Mouse (Mus musculus): ENCODE measurements around the gene Pctp. TPM values are rescaled to one million over a fixed set of nuclear protein-coding genes. Genes with fewer than 3 reads are reported as not detected.

The Pctp gene
- polyA plus RNA-seq, 1 experiment = 11.4 TPM

DNA sequence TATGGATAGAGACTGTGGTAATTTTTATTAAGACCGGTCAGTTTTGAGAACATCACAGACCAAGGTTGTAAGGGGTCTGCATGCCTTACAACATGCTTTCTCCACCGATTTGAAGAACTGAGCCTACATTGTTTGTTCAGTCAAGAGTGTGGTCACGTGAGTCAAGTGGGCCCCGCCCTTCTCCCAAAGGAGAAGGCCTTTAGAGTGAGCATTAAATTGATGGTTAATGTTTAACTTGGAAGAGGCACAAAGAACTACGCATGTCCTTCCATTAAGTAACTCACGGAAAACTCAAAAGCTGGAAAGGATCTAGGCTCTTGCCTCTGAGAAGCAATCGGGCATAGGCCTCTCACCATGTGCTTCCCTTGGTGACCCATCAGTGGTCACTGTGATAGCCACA is 5.8 kb downstream of the Pctp start:
- H3K4me3 ChIP-seq (ENCODE audit: insufficient read depth, low read depth, low read length) = no peak overlapping the region
- no peak overlapping the region for H3K27ac ChIP-seq (replicated peaks; ENCODE audit: low read depth, low read length)
- H3K4me1 ChIP-seq (ENCODE audit: control insufficient read depth, insufficient read depth, insufficient read length, low read length) = no peaks in the 10 kb centered on the region

DNA sequence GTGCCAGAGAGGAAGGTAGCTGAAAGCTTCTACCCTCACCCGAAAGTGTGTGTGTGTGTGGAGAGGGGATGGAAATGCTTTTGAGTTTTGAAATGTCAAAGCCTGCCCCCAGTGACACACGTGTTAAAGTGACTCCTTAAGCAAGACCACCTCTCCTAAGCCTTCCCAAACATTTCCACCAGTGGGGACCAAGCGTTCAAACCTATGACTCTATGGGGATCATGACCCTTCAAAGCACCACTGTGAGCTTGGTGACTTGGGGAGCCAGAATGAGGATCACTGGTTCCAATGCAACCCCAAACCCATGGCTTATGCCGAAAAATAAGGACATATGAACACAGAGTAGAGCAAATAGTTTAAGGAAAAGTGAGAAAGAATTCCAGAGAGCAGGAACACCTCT is 6.3 kb downstream of the Pctp start:
- Histone ChIP-seq H3K4me1 (ENCODE audit: control insufficient read depth, insufficient read depth, insufficient read length, low read length) (no peaks in the 10 kb centered on the region), H3K27ac (replicated peaks; ENCODE audit: low read depth, low read length) (no peak overlapping the region)

DNA sequence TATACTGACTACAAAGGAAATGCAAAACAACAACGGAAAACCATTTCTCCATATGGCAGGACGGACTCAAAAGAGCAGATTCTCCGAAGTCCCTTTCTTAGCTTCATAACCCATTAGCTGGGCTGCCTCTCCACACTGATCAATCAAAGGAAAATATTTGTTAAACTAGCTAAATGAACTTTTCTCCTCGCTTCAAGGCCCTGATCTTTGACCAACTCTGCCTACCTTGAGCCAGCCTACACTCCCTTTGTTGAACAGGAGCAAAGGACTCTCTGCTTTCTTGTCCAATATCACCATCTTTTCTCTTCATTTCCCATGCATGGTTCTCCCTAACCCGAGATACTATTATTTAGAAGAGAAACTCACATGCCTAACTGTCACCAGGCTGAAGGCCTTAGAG is 7.1 kb downstream of the Pctp start:
- H3K27ac ChIP-seq (replicated peaks; ENCODE audit: low read depth, low read length) = no peak overlapping the region
- no peak overlapping the region for H3K4me3 ChIP-seq (ENCODE audit: insufficient read depth, low read depth, low read length)
- no peaks in the 10 kb centered on the region for H3K4me1 ChIP-seq (ENCODE audit: control insufficient read depth, insufficient read depth, insufficient read length, low read length)

More for the DNA sequence above, 6.3 kb downstream of the Pctp start:
- H3K4me3 ChIP-seq (ENCODE audit: insufficient read depth, low read depth, low read length) = no peak overlapping the region

DNA sequence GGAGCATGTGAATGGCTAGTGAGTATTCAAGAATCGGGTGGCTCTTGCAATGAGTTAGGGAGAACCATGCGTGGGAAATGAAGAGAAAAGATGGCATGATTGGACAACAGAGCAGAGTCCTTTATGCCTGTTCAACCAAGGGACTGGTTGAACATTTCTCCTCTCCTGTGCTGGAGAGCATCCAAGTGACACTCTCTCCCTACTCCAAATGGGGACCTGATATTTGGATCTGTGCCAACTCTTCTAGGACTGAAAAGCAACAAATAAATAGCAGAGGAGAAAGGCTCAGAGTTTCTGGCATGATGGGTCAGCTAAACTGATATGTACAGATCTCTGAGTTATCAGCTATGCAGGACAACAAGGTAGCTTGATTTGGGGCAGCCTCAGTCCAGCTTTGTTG is 8.0 kb downstream of the Pctp start:
- Histone ChIP-seq H3K27ac (replicated peaks; ENCODE audit: low read depth, low read length) (no peak overlapping the region), H3K4me1 (ENCODE audit: control insufficient read depth, insufficient read depth, insufficient read length, low read length) (no peaks in the 10 kb centered on the region), H3K4me3 (ENCODE audit: insufficient read depth, low read depth, low read length) (no peak overlapping the region)

DNA sequence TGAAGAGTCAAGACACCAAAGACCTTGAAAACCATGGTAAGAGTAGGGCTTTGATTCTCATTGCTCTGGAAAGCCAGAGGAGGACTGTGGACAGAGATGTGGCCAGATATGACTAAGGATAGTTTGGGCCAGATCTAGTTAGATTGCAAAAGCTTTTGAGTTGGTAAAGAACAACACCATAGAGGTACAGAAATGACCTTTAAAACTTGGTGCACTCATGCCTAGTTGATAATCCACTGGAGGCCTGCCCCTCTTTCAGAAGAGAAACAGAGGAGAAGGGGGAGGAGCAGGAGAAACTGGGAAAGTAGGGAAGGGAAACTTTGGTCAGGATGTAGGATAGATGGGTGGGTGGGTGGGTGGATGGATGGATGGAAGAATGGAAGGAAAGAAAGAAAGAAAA is 11.0 kb downstream of the Pctp start:
- Histone ChIP-seq H3K4me1 (ENCODE audit: control insufficient read depth, insufficient read depth, insufficient read length, low read length) (no peaks in the 10 kb centered on the region), H3K4me3 (ENCODE audit: insufficient read depth, low read depth, low read length) (no peak overlapping the region), H3K27ac (replicated peaks; ENCODE audit: low read depth, low read length) (no peak overlapping the region)

DNA sequence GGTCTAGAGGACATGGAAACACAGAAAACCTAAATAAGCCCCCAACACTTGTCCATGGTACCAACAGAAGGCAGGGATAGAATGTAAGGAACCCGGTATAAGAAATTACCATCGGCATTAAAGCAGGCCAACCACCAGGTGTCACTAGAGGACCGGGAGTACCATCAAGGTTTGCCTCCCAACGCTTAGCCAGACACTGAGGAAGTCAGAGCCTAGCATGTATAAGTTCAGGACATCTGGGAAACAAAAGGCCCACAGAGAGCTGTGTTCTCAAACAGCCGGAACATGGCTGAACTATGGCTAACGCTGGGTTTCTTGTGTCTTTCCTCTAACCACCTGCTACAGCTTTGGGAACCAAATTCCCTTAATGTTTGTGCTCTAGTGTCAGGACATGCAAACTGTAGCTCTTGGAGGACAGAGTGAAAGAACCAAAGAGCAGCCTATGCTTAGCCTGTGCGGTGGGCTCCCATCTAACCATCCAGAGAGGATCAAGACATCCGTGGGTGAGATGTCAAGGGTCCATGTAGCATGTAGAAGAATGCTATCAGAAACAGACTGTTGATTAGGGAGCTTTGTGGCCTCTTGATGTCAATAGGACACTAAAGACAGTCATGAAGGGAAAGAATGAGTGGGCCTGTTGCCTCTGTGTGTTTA is 13.6 kb downstream of the Pctp start:
- no peaks in the 10 kb centered on the region for H3K4me1 ChIP-seq (ENCODE audit: control insufficient read depth, insufficient read depth, insufficient read length, low read length)
- no peak overlapping the region for H3K27ac ChIP-seq (replicated peaks; ENCODE audit: low read depth, low read length)
- no peak overlapping the region for H3K4me3 ChIP-seq (ENCODE audit: insufficient read depth, low read depth, low read length)

DNA sequence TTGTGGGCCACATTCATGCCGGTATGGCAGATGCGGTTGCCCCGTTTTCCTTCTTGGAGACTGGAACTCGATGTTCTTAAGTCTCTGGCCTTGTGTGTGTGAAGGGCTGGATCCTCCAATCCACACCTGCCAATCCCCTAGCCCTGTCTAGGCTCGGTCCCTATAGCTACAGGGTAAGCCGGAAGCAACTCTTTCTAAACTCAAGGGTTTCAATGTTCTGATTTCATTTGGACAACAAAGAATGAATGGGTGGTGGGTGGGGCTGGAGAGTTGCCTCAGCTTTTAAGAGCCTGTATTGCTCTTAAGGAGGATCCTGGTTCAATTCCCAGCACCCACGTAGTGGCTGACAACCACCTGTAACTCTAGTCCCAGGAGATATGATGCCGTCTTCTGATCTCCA is 16.2 kb downstream of the Pctp start:
- Histone ChIP-seq H3K27ac (replicated peaks; ENCODE audit: low read depth, low read length) (no peak overlapping the region), H3K4me1 (ENCODE audit: control insufficient read depth, insufficient read depth, insufficient read length, low read length) (no peaks in the 10 kb centered on the region), H3K4me3 (ENCODE audit: insufficient read depth, low read depth, low read length) (no peak overlapping the region)

DNA sequence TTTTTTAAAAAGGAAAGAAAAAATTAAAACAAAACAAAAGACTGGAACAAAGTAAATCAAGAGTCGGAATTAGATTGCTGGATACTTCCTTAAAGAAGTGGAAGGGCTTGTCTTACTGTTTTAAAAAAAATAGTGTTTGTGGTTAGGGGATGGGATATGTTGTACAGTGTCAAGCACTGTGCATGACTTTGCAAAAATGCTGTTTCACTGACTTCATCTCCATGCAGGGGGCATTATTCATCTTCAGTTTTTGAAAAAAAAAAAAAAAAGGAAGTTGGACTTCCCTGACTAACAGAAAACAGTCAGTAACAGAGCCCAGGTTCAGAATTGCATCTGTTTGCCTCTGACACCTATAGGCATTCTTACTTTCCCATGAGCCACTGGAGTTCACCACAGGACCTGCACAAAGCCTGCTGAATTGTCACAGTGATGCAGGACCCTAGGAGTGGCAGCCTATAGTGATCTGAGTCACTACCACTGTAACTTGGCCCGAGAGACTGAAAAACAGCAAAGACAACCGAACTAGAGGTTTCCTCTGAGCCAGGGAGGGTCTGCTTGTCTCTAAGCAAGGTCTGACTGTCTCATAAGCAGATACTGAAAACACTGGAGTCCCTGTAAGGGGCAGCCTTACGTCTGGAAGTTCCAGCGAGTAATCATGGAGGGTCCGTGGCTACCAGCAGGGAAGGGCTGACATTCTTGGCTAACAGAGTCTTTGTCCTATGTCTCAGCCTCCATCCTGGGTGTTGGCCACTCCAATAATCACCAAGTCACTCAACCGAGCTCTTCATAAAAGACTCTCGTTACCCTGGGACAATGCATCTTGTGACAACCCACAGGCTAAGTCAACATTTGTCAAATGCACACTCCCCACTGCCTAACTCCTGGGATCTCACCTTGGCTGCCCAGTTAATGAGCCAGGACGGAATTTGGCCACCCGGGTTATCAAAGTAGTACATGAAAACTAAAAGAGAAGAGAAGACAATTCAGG is 17.2 kb downstream of the Pctp start:
- H3K4me3 ChIP-seq (ENCODE audit: insufficient read depth, low read depth, low read length) = no peak overlapping the region
- H3K4me1 ChIP-seq (ENCODE audit: control insufficient read depth, insufficient read depth, insufficient read length, low read length) = no peaks in the 10 kb centered on the region
- H3K27ac ChIP-seq (replicated peaks; ENCODE audit: low read depth, low read length) = no peak overlapping the region; the same call in 1 of the 2 replicates

DNA sequence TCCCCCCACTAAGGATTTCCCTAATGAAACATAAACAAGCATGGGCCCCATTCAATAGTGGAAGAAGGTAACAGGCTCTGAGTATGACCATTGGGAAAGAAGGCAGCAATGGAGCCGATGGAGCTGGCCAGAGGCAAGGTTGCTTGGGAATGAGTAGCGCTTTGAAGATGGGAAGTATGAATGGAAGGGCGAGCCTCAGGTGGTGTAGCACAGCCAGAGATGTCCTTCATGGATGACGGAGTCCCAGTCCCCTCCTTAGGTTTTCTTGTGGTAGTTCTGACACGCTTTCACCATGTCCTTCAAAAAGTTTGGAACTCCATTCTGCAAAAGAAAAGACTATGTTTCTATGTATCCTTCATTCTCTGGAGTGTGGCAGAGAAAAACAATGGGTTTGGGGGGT is 18.3 kb downstream of the Pctp start:
- Histone ChIP-seq H3K27ac (replicated peaks; ENCODE audit: low read depth, low read length) (no peak overlapping the region), H3K4me1 (ENCODE audit: control insufficient read depth, insufficient read depth, insufficient read length, low read length) (peaks cover under 1% of the 10 kb centered on the region; the same call in 1 of the 2 replicates), H3K4me3 (ENCODE audit: insufficient read depth, low read depth, low read length) (no peak overlapping the region)

DNA sequence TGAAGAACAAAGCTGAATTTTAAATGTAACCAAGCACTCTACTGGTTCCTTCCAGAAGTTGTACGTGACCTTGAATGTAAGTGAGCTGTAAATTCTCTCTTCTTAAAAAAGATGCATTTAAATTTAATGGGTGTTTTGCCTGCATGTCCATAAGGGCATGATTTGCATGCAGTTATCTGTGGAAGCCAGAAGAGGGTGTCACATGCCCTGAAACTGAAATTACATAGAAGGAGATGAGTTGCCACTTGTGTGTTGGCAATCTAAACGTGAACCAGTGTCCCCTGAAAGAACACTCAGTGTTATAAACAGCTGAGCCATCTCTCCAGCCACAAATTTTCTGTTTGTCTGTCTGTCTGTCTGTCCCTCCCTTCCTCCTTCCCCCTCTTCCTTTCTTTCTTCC is 19.8 kb downstream of the Pctp start:
- no peak overlapping the region for H3K27ac ChIP-seq (replicated peaks; ENCODE audit: low read depth, low read length)
- peaks cover 10% of the 10 kb centered on the region; the same call in 1 of the 2 replicates for H3K4me1 ChIP-seq (ENCODE audit: control insufficient read depth, insufficient read depth, insufficient read length, low read length)
- H3K4me3 ChIP-seq (ENCODE audit: insufficient read depth, low read depth, low read length) = no peak overlapping the region

DNA sequence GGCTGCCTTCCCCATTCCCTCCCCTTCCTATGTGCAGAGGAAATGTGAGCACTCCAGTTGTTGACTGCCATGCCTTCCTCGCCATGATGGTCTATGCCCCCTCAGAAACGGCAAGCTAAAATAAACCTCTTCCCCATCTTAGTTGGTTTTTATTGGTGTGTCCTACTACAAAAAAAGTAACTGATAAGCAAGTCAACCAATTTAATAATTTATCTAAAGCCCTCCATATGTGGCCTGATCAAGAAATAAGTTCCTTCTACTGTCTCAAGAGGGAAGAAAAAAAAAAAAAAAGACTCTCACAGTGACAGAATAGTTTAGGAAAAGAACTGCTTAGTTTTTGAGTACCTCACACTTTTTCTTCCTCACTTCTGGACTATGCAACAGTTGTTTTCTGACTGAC is 22.6 kb downstream of the Pctp start:
- no peak overlapping the region for H3K4me3 ChIP-seq (ENCODE audit: insufficient read depth, low read depth, low read length)
- no peak overlapping the region for H3K27ac ChIP-seq (replicated peaks; ENCODE audit: low read depth, low read length)
- H3K4me1 ChIP-seq (ENCODE audit: control insufficient read depth, insufficient read depth, insufficient read length, low read length) = peaks cover 14% of the 10 kb centered on the region; the same call in 1 of the 2 replicates

DNA sequence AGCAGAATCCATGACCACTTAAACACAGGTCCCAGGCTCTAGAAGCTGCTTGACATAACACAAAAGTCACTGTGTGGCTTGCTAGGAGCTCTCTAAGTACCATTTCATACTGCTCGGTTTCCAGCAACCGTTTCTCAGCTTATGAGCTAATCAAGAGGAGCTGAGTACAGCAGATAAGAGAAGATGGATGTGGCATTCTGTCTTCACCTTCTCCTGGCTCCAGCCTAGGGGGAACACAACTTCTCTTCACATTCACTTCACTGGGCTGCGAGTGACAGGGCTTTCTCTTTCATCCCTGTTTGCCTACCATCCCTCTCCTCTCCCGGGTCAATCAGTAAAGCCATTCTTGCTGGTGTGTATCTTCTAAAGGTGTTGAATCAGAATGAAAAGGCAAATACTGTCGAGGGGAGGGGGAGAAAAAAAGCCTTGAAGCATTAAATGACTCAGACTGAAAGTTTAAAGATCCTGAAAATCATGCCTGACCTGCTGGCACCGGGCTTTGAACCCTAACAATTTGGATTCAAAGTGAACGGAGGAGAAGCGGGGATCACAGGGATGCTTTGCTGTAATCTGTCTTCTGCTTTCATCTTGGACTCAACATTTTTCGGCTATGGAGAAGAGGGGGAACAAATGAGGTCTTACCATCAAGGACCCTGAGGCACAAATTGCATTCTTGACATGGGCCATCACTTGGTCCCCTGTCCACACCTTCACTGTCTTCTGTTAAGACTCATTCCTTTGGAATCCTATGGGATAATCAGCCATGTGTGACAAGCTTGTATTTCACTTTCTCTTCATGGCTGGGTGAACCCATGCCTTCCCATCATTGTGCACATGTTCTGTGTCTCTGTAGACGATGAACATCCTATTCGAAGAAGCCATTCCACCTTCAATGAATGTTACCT is 23.5 kb downstream of the Pctp start:
- Histone ChIP-seq H3K4me3 (ENCODE audit: insufficient read depth, low read depth, low read length) (no peak overlapping the region), H3K4me1 (ENCODE audit: control insufficient read depth, insufficient read depth, insufficient read length, low read length) (peaks cover 14% of the 10 kb centered on the region; the same call in 1 of the 2 replicates), H3K27ac (replicated peaks; ENCODE audit: low read depth, low read length) (peak overlapping the region; percentile 93)

DNA sequence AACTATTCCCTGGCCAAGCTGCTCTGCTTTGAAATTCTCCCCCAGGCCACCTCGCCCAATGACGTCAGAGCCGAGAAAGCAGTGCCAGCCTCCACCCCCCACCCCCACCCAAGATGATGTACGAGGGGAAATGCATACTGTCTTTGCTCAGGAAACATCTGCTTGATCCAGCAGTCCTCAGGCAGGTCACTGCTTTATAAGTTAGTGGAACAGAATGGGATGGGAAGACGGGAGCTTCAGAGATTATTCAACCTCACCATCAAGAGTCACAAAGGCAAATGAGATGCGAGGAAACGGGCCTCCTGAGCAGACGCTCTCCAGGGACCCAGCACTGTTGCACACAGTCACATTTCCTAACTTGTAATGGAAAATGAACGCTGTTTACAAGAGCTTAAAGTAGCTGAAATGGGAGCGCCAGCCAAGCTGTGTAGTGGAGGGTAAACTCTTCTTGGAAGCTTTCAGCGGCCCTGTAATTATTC is 24.3 kb downstream of the Pctp start:
- H3K4me1 ChIP-seq (ENCODE audit: control insufficient read depth, insufficient read depth, insufficient read length, low read length) = peaks cover 14% of the 10 kb centered on the region; the same call in 1 of the 2 replicates
- H3K27ac ChIP-seq (replicated peaks; ENCODE audit: low read depth, low read length) = peak overlapping the region; percentile 93
- no peak overlapping the region; the same call in 1 of the 2 replicates for H3K4me3 ChIP-seq (ENCODE audit: insufficient read depth, low read depth, low read length)

DNA sequence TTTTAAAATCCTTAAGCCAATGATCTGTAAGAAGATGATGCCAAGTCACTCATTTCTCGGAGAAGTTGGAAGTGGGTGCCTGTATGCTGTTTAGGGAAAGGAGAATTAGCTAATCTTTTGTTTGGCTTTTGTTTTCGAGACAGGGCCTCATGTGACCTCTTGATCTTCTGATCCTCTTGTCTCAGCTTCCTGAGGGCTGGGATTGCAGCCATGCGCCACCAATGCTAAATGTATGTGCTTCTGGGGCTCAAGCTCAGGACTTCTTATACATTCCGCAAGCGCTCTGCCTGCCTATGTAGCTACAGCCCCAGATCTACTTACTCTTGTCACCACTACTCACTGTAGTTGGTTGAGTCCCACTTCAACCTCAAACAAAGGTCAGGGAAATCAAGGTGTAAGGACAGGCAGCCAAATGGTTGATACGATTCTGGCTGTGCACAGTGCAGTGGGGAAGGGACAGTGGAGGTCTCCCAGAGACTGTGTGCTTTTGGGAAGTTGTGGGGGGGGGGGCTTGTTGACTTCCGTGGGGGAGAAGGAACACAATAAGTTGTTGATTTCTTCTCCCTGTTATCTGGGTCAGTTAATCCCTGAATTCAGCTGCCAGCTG is 24.8 kb downstream of the Pctp start:
- peak overlapping the region; percentile 86 for H3K27ac ChIP-seq (replicated peaks; ENCODE audit: low read depth, low read length)
- no peak overlapping the region for H3K4me3 ChIP-seq (ENCODE audit: insufficient read depth, low read depth, low read length)
- peaks cover 14% of the 10 kb centered on the region; the same call in 1 of the 2 replicates for H3K4me1 ChIP-seq (ENCODE audit: control insufficient read depth, insufficient read depth, insufficient read length, low read length)
